Mouse (Mus musculus) spleen, postnatal 14 days (tissue): ENCODE results near the gene Gart.

ENCODE experiments used
- DNase-seq, 2 experiments: peaks; one replicate each; pipeline ENCODE4 v3.0.0; 2021 to 2022; ENCODE audit warnings: low spot score in 2 of 2

The Gart gene

DNA sequence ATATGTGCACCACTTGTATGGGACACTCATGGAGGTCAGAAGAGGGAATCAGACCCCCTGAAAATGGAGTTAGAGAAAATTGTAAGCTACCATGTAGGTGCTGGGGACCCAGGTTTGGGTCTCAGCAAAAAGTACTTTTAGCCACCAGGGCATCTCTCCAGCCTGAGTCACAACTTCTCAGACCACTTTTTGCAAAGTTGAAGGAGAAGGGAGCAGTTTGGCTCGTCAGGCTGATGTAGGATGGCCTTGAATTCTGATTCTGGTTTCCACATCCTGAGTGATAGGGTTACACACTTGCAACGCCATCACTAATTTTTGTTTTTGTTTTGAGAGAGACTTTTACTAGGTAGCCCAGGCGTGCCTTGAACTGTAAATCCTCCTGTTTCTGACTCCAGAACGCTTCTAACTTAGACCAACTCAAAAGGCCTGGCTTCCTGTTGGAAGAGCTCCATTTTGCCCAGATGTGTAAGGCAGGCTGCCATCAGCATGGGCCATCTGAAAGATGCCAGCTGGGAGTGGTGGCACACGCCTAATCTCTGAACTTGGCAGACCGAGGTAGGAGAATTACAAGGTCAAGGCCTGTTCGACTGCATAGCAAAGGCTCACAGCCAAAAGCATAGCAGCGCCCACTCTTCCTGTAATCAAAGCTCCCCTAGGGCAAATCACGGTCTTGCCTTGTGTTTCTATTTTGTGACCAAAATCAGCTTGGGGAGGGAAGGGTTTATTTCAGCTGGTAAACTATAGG lies 37.1 kb downstream of the Gart start:
- no peak for DNase-seq

DNA sequence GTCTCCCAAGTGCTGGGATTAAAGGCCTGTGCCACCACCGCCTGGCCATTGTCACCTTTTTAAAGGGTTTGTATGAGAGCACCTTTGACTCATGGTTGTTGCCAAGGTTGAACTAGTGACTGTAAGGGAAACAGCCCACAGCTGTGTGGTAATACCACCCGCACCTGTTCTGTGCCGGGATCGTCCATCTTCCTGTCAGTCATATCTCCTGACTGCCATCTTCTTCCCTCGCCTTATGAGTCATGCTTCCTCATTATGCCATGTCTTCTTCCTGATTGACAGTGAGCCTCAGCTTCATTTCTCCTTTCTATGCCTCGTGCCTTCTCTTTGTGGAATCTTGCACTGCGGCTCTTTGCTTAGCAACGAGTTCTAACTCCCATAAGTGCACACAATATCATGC lies 39.8 kb downstream of the Gart start:
- no peak for DNase-seq

DNA sequence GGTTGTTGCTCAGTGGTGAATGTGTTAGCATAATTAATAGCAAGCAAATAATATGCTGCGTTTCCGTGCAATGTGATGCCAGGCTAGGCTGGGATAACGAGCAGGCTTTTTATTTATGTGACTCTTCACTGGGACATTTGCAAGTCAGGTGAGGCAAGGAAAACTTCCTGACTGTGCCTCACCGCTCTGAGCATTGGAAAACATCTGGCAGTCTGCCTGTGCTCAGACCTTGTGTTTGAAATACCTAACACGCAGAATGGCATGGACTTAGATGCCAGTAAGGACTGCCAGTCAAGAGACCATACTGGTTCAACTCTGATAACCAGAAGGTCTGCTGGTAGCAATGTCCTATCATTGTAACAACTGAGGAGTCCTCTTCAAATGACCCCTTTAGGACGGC lies 41.6 kb downstream of the Gart start:
- DNase-seq = no peak

DNA sequence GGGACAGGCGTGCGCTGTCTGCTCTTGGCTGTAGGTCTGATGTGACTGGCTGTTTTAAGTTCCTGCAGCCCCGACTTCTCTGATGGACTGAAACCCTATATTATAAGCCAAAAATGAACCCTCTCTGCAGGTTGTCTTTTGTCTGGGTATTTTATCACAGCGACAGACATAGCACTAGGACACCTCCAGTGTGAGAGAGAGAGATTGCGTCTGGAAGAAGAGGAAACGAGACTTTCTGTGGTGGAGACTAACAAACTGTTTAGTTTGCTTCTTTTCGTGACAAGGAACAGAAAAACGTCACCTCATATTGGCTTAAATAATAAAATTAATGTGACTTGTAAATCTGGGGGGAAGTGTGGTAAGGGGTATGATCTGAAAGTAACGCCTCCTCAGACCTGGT lies 45.1 kb downstream of the Gart start:
- no peak for DNase-seq

DNA sequence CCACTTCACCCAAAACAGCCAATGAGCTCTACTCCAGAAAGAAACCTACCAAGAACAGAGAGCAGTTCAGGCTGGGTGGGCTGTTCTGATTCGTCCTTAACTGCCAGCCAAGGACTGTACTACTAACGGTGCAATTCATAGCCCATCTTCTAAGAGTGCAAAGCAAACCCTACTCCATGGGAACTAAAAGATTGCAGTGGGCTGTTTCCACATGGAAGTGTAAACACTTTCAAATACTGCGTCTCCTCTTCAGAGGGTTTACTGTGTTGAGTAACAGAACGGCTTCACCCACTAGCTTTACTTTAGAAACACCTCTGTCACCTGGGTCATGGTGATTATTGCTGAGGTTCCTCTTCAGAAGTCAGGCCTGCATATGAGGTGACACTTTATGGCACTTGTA lies 45.7 kb downstream of the Gart start:
- no peak for DNase-seq

DNA sequence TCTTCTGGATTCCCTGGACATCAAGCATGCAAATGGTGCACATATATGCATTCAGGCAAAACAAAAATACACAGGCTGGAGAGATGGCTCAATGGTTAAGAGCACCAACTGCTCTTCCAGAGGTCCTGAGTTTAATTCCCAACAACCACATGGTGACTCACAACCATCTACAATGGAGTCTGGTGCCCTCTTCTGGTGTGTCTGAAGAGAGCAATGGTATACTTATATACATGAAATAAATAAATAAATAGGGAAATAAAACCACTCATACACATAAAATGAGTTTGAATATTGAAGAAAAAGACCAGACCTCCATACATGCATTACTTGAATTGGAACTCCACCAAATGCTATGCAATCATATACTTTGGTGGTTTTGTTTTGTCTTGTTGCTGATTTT lies 47.5 kb downstream of the Gart start:
- DNase-seq = no peak

DNA sequence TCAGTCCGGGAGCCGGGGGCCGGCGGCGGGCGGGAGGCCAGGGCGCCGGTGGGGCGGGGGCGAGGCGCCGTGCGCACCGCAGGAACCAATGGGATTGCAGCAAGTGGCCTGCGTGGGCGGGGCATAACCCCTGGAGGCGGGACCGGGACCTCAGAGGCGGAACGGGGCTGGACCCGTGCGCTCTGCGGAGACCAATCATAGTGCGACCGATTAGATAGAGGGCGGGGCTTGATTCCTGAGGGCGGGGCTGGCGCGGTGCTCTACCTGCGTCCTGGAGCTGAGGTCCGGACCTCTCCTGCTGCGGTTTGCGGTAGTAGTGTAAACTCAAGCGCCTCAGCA lies 49.1 kb downstream of the Gart start, which contains the start of gene Tmem50b:
Gene Tmem50b, minus strand, starts transcription at position 129 of the 339 bp plus-strand sequence.
- DNase-seq = peak; percentile 99

DNA sequence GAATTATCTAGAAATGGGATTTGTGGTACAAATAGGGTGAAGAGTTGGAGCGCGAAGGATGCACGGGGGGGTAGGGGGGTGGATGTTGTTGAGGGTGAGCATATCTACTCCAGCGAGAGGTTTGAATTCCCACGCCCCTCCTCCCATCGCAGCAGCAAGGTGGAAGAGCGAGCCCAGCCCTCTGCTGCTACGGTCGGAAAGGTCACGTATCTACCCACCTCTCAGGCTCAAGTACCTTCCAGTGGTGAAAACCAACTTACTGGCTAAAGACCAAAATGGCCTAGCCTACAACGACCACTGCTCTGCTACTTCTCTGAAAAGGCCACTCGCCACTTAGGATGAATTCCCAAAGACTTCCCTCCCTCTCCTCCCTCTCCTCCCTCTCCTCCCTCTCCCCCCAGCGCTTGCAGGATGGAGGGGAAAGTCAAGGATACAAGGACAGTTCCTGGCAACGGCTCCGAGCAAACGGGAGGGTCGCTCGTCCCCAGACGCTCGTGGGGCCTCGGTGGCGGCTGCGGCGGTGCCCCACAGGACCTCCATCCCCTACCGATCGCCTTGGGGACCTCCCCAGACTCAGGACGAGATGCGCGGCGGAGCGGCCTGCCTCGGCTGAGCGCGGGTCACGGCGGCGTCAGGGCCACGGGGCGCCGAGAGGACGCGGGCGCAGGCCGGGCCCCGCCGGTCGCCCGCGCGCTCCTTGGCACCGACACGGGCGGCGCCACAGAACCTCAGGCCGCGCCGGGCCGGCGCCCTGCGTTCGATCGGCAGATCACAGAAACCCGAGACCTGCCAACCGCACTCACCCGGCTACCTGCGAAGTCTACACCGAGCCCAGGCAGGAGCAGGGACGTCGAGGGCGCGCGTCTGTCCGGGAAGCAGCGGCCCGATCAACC lies 49.7 kb downstream of the Gart start:
- DNase-seq = no peak

DNA sequence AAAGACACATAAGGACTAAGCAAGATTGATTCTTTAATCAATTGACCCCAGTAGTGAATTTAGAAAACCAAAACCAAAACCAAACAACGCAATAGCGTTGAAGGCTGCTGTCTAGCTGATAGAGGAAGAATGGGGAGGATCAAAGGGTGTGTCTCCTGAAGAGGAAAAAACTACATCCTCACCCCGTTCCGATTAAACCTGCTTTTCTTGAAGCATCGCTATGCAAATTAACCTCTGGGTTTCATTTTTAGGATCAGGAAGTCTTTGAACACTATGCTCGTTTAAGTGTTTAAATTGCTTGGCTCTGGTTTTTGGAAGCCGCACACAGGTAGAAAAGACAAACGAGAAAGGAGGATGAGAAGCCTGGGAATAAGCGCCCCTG lies 50.4 kb downstream of the Gart start:
- no peak for DNase-seq

DNA sequence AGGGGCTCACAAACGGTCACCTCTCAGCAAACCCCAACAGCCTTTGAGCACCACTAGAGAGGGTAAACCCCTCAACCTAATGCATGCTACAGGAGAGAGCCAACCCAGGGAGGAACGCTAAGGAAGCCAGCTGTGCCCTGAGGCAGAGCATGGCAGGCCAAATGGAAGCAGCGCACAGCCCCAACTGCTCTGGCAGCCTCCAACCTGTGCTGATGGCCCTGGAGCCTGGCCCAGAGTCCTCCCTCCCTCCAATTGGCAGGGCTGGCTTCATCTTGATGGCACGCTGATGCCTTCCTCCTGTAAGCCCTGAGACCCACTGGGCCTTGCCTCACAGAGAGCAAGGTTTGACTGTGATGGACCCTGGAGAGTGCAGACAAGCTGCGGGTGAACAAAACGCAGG lies 51.7 kb downstream of the Gart start:
- no peak for DNase-seq

DNA sequence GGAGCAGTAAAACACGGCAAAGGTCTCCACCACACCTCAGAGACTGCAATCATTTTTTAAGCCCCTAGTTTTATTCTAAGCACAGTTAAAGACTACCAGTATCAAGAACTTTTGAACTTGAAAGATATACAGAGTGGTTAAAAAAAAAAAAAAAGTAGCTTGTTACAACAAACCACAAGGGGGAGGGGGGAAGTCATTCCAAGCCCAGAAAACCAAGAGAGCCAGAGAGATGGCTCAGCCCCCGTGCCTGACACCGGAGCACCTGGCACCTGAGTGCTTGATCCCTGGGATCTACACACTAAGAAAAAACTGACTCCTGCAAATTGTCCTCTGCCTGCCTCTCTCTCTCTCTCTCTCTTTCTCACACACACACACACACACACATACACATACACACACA lies 53.5 kb downstream of the Gart start:
- DNase-seq = no peak

DNA sequence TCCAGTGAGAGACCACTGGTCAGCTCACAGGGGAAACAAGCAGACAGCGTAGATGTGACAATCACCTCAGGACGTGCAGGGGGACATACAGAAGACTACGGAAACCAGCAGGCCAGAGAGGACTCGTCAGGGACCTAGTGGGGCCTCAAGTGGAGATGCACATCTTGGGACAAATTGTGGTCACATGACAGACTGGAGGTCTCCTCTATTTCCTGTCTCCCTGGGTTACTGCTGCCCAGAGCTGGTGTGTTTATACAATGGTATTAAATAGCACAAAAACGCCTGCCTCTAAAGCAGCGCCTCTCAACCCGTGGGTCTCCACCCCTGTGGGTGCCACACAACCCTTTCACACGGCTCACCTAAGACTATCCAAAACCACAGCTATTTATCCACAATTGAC lies 54.6 kb downstream of the Gart start:
- no peak for DNase-seq

DNA sequence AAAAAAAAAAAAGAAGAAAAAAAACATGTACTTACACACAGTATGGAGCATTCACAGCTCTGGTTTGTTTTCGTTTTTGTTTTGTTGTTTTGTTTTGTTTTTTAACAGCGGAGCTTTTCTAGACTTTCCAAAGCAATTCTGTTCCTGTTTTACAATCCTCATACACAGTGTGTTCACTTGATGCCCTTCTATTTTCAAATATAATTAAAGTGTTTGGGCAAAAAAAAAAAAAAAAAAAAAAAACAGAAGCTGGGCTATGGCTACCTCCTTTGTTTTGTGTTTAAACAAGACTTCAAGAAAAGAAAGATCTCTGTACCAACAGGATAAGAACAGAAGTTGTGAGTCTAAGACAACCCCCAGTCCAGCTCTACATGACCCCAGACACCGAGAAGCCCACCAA lies 58.0 kb downstream of the Gart start:
- DNase-seq = no peak

DNA sequence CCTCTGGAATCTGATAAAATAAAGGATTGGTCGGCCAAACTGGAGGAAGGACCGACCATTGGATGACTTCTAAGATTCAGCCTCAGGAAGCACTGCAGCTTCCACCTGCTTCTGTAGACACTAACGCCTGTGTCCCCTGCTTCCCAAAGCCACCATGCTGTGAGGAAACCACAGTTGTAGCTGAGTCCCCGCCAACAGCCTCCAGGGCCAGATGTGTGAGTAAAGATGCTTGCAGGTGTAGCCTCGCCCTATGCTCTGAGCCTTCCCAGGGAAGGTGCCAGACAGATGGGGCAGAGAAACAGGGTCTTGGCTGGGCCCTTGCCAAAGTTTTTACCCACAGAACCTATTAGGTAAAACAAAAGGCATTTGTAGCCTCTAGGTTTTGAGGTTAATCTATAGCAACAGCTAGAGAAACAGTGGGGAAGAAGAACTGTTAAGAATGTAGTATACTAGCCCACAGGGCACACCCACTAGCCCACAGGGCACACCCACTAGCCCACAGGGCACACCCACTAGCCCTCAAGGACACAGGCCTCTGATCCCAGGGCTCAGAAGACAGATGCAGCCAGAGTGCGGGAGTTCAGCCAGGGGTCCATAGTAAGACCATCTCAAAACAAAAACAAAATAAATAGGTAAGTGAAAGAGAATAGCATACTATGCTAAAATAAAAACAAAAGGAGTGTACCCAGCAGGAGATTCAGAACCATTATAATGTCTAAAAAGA lies 58.9 kb downstream of the Gart start:
- DNase-seq = no peak

DNA sequence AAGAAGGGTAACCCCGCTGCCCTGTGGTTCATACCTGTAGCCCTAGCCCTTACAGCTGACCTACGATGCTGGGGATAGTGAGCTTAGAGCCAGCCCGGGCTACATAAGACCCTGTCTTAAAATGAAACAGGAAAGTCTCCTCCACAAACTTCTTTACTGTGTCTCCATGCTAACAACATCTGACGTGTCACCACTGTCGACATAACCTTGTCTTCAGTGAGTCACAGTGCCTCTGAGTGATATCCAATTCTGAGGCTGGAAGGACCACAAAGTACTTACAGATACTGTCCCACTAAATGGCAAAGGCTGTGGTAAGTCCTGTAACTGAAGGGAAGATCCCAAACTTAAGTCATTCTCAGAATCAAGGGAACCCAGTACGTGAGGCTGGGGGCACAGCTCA lies 60.5 kb downstream of the Gart start:
- DNase-seq = no peak

DNA sequence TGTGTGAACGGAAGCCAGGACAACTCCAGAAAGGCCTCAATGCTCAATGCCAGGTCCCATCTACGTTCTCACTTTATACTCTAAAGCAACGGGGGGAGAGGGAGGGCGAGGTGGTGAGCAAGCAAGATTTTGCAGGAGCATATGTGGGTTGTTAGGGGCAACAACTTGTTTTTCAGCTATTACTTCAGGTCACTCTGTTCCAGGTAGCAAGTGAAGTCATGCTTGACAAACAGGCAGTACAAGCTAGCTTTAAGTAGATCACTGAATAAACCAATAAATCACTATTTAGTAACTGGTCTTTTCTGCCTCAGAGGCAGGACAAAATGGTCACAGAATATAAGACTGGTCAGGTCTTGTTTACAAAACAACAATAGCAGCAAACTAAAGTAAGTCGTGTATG lies 61.1 kb downstream of the Gart start:
- no peak for DNase-seq

DNA sequence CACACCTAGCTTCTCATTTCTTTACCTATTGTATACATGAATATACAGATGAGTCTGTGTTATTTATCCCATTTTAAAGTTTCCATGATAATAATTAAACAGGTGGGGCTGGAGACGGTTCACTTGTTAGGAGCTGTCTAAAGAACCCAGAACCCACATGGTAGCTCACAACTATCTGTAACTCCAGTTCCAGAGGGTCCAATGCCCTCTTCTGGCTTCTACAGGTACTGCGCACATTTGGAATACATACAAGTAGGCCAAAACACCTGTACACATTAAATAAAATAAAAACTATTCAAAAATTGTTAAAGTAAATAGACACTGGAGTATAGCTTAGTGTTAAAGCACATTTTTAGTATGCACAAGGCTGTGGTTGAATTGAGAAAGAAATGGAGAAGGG lies 64.4 kb downstream of the Gart start:
- peak in 1 of 2 experiments; percentile 69 for DNase-seq

DNA sequence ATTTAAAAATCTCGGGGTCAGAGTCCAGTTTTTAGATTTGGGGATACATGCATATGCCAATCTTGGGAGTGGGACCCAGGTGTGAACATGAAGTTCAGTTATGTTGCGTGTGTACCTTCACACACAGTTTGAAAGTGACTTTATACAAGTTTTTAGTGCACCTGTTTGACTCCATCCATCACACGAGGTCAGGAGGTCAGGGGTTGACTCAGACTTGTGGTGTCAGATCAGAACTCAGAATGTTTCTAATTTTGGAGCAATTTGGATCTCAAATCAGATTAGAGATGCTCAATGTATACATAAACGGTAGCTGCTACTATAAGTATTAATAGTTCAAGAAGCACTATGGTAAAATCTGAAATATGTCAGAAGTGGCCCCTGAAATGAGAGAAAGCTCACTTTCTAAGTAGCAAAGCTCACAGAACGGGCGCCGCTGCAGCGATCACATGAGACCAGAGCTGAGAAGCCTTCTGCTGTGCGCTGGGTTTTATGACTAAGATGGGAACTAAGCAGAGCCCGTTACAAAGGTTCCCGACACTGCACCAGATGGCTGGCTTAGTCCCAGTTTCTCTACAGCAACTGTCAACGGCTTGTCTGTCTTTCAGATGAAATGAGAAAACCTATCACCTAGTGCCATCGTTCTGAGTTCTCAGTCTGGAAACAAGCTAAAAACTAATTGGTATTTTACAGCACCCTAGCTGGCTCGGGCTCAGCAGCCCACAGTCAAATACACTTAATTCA lies 67.6 kb downstream of the Gart start:
- no peak for DNase-seq

DNA sequence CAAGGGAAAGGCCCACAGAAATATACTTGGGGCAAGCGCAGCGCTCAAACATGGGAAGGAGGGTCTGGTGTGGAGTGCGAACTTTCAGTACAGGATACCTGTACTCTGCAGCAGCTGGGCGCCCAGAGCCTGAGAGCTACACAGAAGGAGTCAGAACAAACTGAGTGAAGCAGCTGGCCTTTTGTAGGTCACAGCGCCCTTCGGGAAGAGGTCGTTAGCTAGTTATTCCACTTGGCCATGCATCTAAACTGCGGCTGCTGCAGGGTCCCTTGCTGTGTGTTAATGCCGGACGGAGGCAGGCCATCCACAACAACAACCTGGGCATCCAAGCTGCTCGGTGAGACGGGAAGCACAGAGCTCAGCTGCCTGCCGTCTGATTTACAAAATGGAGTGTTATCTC lies 71.6 kb downstream of the Gart start:
- no peak for DNase-seq
